Mouse (Mus musculus) CH12.LX (cell line): ENCODE results near the gene Gm49384. TPM values are rescaled to one million over a fixed set of nuclear protein-coding genes. Genes with fewer than 3 reads are reported as not detected.

Experiments
- DNase-seq: peaks from one replicate; pipeline ENCODE4 v3.0.0-alpha.2; 2013; ENCODE audit errors: extremely low read depth
- H3K27ac ChIP-seq: 2 replicates; pipeline ENCODE4 v1.5.1; 2012; ENCODE audit warnings: low read depth, mild to moderate bottlenecking, control low read depth, moderate library complexity; ENCODE audit not compliant: insufficient read depth
- H3K27me3 ChIP-seq: replicated peaks from 2 replicates; pipeline ENCODE3; 2012; ENCODE audit warnings: inconsistent platforms
- H3K36me3 ChIP-seq, 2 experiments: replicated peaks in 1 of 2; 2 replicates each; pipeline versions ENCODE3 to v1.6.1; 2012; ENCODE audit warnings: inconsistent platforms in 1 of 2, low read length in 1 of 2, mild to moderate bottlenecking in 1 of 2, mixed read lengths in 1 of 2, moderate library complexity in 1 of 2; ENCODE audit not compliant: control insufficient read depth in 1 of 2, insufficient read depth in 1 of 2
- H3K4me1 ChIP-seq, 2 experiments: 2 replicates each; pipeline ENCODE4 v1.6.1; 2012; ENCODE audit warnings: inconsistent platforms in 1 of 2, moderate library complexity in 1 of 2; ENCODE audit not compliant: insufficient read depth in 2 of 2, control insufficient read depth in 1 of 2
- H3K4me2 ChIP-seq: 2 replicates; pipeline ENCODE4 v1.6.1; 2012; ENCODE audit warnings: low read depth, mild to moderate bottlenecking, control low read depth; ENCODE audit not compliant: poor library complexity, insufficient read depth, severe bottlenecking
- H3K4me3 ChIP-seq, 3 experiments: fragments of 150-350 bp in 1 of 3; sonication (generic) in 1 of 3; replicated peaks in 1 of 3; 2 replicates each; pipeline versions ENCODE3 to v1.5.1; 2011 to 2012; ENCODE audit warnings: low read depth in 2 of 3, low read length in 2 of 3, mild to moderate bottlenecking in 2 of 3, moderate library complexity in 2 of 3, control low read depth in 1 of 3, improper control_type of control experiment in 1 of 3, inconsistent platforms in 1 of 3, mixed read lengths in 1 of 3; ENCODE audit not compliant: poor library complexity in 1 of 3
- H3K79me2 ChIP-seq: replicated peaks from 2 replicates; pipeline ENCODE4 v1.6.1; 2012; ENCODE audit warnings: mild to moderate bottlenecking, moderate library complexity; ENCODE audit not compliant: control insufficient read depth, poor library complexity, insufficient read depth, severe bottlenecking; ENCODE audit errors: extremely low read depth
- H3K9ac ChIP-seq: 2 replicates; pipeline ENCODE4 v1.6.1; 2012; ENCODE audit warnings: low read depth, mild to moderate bottlenecking, control low read depth, moderate library complexity; ENCODE audit not compliant: insufficient read depth
- H3K9me3 ChIP-seq: replicated peaks from 2 replicates; pipeline ENCODE3; 2012; ENCODE audit warnings: low read length, inconsistent platforms, mixed read lengths
- CHD1 ChIP-seq: IDR thresholded peaks from 2 replicates; pipeline ENCODE4 v1.6.1; 2012; ENCODE audit warnings: low read depth, low read length, improper control_type of control experiment, inconsistent platforms
- CTCF ChIP-seq, 2 experiments: IDR thresholded peaks in 1 of 2; conservative IDR thresholded peaks in 1 of 2; 2 replicates each; pipeline ENCODE4 v1.5.1; 2011 to 2012; ENCODE audit warnings: low read depth in 2 of 2, low read length in 2 of 2, improper control_type of control experiment in 1 of 2, inconsistent platforms in 1 of 2, mild to moderate bottlenecking in 1 of 2, moderate library complexity in 1 of 2
- EP300 ChIP-seq: IDR thresholded peaks from 2 replicates; pipeline ENCODE4 v1.6.1; 2011; ENCODE audit warnings: low read length, improper control_type of control experiment
- ETS1 ChIP-seq: conservative IDR thresholded peaks from 2 replicates; pipeline ENCODE4 v1.6.1; 2012; ENCODE audit warnings: low read depth, mild to moderate bottlenecking, inconsistent platforms, low read length, improper control_type of control experiment, moderate library complexity
- GABPA ChIP-seq: IDR thresholded peaks from 2 replicates; pipeline ENCODE4 v1.6.1; 2012; ENCODE audit warnings: low read depth, low read length, improper control_type of control experiment, inconsistent platforms; ENCODE audit not compliant: insufficient replicate concordance
- IRF4 ChIP-seq: IDR thresholded peaks from 2 replicates; pipeline ENCODE4 v1.6.1; 2014; ENCODE audit warnings: low read depth, mild to moderate bottlenecking, inconsistent platforms, low read length, improper control_type of control experiment
- JUND ChIP-seq: conservative IDR thresholded peaks from 2 replicates; pipeline ENCODE4 v1.6.1; 2011; ENCODE audit warnings: low read depth, low read length, improper control_type of control experiment
- KAT2A ChIP-seq: IDR thresholded peaks from 2 replicates; pipeline ENCODE4 v1.6.1; 2012; ENCODE audit warnings: low read length, improper control_type of control experiment, inconsistent platforms; ENCODE audit not compliant: insufficient replicate concordance
- MAX ChIP-seq: IDR thresholded peaks from 2 replicates; pipeline ENCODE4 v1.6.1; 2011; ENCODE audit warnings: low read length, improper control_type of control experiment
- MAZ ChIP-seq: IDR thresholded peaks from 2 replicates; pipeline ENCODE4 v1.6.1; 2012; ENCODE audit warnings: low read depth, mild to moderate bottlenecking, inconsistent platforms, low read length, improper control_type of control experiment, moderate library complexity
- MEF2A ChIP-seq: IDR thresholded peaks from 2 replicates; pipeline ENCODE4 v1.6.1; 2014; ENCODE audit warnings: low read depth, mild to moderate bottlenecking, inconsistent platforms, low read length, improper control_type of control experiment, borderline replicate concordance
- MYC ChIP-seq: IDR thresholded peaks from 2 replicates; pipeline ENCODE4 v1.6.1; 2011; ENCODE audit warnings: low read depth, mild to moderate bottlenecking, improper control_type of control experiment, low read length
- NELFE ChIP-seq: IDR thresholded peaks from 2 replicates; pipeline ENCODE4 v1.6.1; 2011; ENCODE audit warnings: low read depth, low read length, improper control_type of control experiment
- PAX5 ChIP-seq: IDR thresholded peaks from 2 replicates; pipeline ENCODE4 v1.6.1; 2012; ENCODE audit warnings: low read length, inconsistent platforms, mixed read lengths
- RAD21 ChIP-seq: IDR thresholded peaks from 2 replicates; pipeline ENCODE4 v1.6.1; 2011; ENCODE audit warnings: low read depth, mild to moderate bottlenecking, low read length, improper control_type of control experiment, moderate library complexity
- RCOR1 ChIP-seq: conservative IDR thresholded peaks from 2 replicates; pipeline ENCODE4 v1.6.1; 2012; ENCODE audit warnings: low read depth, mild to moderate bottlenecking, inconsistent platforms, low read length, improper control_type of control experiment
- SIN3A ChIP-seq: IDR thresholded peaks from 2 replicates; pipeline ENCODE4 v1.6.1; 2012; ENCODE audit warnings: low read length, improper control_type of control experiment, inconsistent platforms
- TBP ChIP-seq: conservative IDR thresholded peaks from 2 replicates; pipeline ENCODE4 v1.6.1; 2011; ENCODE audit warnings: low read depth, low read length, improper control_type of control experiment
- TCF12 ChIP-seq: IDR thresholded peaks from 2 replicates; pipeline ENCODE4 v1.6.1; 2014; ENCODE audit warnings: low read depth, mild to moderate bottlenecking, inconsistent platforms, low read length, improper control_type of control experiment
- USF2 ChIP-seq: conservative IDR thresholded peaks from 2 replicates; pipeline ENCODE4 v1.6.1; 2011; ENCODE audit warnings: low read depth, low read length, improper control_type of control experiment
- ZC3H11A ChIP-seq: IDR thresholded peaks from 2 replicates; pipeline ENCODE4 v1.6.1; 2012; ENCODE audit warnings: low read depth, mild to moderate bottlenecking, inconsistent platforms, low read length, improper control_type of control experiment
- ZKSCAN1 ChIP-seq: IDR thresholded peaks from 2 replicates; pipeline ENCODE4 v1.6.1; 2012; ENCODE audit warnings: low read depth, inconsistent platforms, low read length, improper control_type of control experiment, borderline replicate concordance
- ZMIZ1 ChIP-seq: IDR thresholded peaks from 2 replicates; pipeline ENCODE4 v1.6.1; 2012; ENCODE audit warnings: low read depth, mild to moderate bottlenecking, inconsistent platforms, low read length, improper control_type of control experiment
- ZNF384 ChIP-seq: IDR thresholded peaks from 2 replicates; pipeline ENCODE4 v1.6.1; 2012; ENCODE audit warnings: low read depth, low read length, improper control_type of control experiment, inconsistent platforms
- dilution Hi-C: fragments of 300-500 bp; cut with MboI; formaldehyde crosslinking; loops from 2 replicates; pipeline ENCODE4 v1.14.3; 2020; ENCODE audit warnings: low sequenced_read_pairs; ENCODE audit not compliant: extremely low pct_unique_long_range_greater_than_20kb, extremely low pct_ligation_motif_present
- in situ Hi-C: fragments of 300-500 bp; cut with MboI; formaldehyde crosslinking; loops from 3 replicates; pipeline ENCODE4 v1.14.3; 2019; ENCODE audit warnings: low sequenced_read_pairs, low pct_ligation_motif_present, low pct_unique_long_range_greater_than_20kb, mixed read lengths
- polyA plus RNA-seq: library from polyadenylated mRNA; unstranded; fragments of >175 nt; gene quantifications from 2 replicates; pipeline ENCODE4 v1.2.1, GENCODE M21; 2012; ENCODE audit warnings: low read depth; ENCODE audit not compliant: insufficient read length
- total RNA-seq, 2 experiments: library from RNA; depleted of rRNA; stranded (reverse); fragments of 300-350 nt in 1 of 2; fragments of >200 nt in 1 of 2; gene quantifications; 2 replicates each; pipeline ENCODE4 v1.2.3; 2012 to 2014

Gene Gm49384
- total and polyA plus RNA-seq, 3 experiments, result 23.4 to 54.9 (median 34.4) TPM

- Histone ChIP-seq H3K27me3 (no peaks in the 10 kb centered on the region), H3K4me3 (no peak overlapping the region), H3K79me2 (no peaks in the 10 kb centered on the region), H3K36me3 (peaks cover 26 to 65% of the 10 kb centered on the region in 2 experiments), H3K9ac (no peak overlapping the region), H3K9me3 (no peaks in the 10 kb centered on the region), H3K27ac (no peak overlapping the region), H3K4me2 (no peak overlapping the region), H3K4me1 (peaks cover 2 to 39% of the 10 kb centered on the region in 2 experiments; a peak in 3 of 4 replicates)
- dilution Hi-C loops, result no loop called here
- in situ Hi-C loops, result loop anchor here (25.0 kb wide), 2 partner anchors 379 to 479 kb away; partner anchors contain the start of genes Sos2 and Vcpkmt
- DNase-seq, result no peak
- TF ChIP-seq SIN3A (no peak), MEF2A (no peak), MAZ (no peak), ZC3H11A (no peak), USF2 (no peak), MYC (0 out of 2 replicates have a peak, but pooled peaks have one; percentile 40), KAT2A (no peak), MAX (no peak), ZMIZ1 (no peak), TBP (no peak), RCOR1 (no peak), NELFE (no peak), IRF4 (no peak), EP300 (no peak), ZNF384 (no peak), ETS1 (no peak), PAX5 (no peak), RAD21 (peak; percentile 17), GABPA (no peak), CTCF (conservative IDR thresholded peaks at IDR 0.05 in 1 of 2, IDR thresholded peaks at IDR 0.05 in 1 of 2; ENCODE audit: low read depth in 2 of 2, low read length in 2 of 2) (peak in 1 of 2 experiments; percentile 52; a peak in 2 of 4 replicates), JUND (no peak), ZKSCAN1 (no peak), CHD1 (no peak), TCF12 (no peak)
These were observed 4.5 kb upstream of the Gm49384 start for GRCm38 (mm10) chr12:69208520-69208919.
